Mouse (Mus musculus): ENCODE data around the gene Cd99l2. TPM values are rescaled to one million over a fixed set of nuclear protein-coding genes. Genes with fewer than 3 reads are reported as not detected.

Cd99l2 gene
- total RNA-seq (2023): 5.2 to 6.7 TPM (median 5.3 TPM) in 4 replicates

GRCm38 (mm10) chrX:71492634-71493278, at the start of gene Cd99l2:
Gene Cd99l2 (minus strand): TSS chrX:71492849.

Other genes starting within 250 kb of the Cd99l2 start
- gene Mtmr1, start 128.1 kb downstream of the Cd99l2 start, total RNA-seq (2023): 32.5 to 38.3 TPM (median 35.9 TPM) in 4 replicates
- 12.2 to 17.3 TPM (median 13.7 TPM) in 4 replicates for gene Hmgb3, start 63.1 kb upstream of the Cd99l2 start, total RNA-seq (2023)
- not detected in 4 replicates for gene Gpr50, start 170.8 kb upstream of the Cd99l2 start, total RNA-seq (2023)